Mouse (Mus musculus) layer of hippocampus, postnatal 25 days (tissue): ENCODE results near the gene D17Wsu92e. TPM values are rescaled to one million over a fixed set of nuclear protein-coding genes. Genes with fewer than 3 reads are reported as not detected.

ENCODE experiments used
- DNase-seq, 2 experiments: peaks; one replicate each; pipeline ENCODE4 v3.0.0; 2022; ENCODE audit warnings: mixed read lengths in 2 of 2, low spot score in 1 of 2; ENCODE audit errors: extremely low spot score in 1 of 2
- total RNA-seq, 2 experiments: library from RNA; stranded (reverse); gene quantifications; 2 replicates each; pipeline ENCODE4 v1.2.3; 2021

The D17Wsu92e gene
- total RNA-seq, 2 experiments from 2014 or later: 173 to 183 TPM

DNA sequence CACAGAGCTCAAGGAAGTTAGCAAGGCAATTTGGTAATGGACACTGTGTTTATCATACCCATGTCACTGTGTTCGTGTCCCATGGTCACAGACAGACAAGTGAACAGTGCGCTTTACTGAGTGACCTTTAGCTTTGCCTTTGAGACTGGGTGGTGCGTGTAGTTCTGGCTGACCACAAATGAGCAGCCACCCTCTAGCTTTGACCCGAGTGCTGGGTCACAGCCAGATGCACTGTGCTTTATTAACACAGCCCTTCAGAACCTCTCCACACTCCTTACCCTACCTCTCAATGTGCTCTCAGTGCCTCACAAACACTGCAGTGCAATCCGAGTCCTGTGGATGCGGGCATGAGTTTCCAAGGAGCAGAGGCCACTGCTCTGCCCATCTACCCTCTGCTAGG, 27.3 kb downstream of the D17Wsu92e start:
- DNase-seq: no peak

DNA sequence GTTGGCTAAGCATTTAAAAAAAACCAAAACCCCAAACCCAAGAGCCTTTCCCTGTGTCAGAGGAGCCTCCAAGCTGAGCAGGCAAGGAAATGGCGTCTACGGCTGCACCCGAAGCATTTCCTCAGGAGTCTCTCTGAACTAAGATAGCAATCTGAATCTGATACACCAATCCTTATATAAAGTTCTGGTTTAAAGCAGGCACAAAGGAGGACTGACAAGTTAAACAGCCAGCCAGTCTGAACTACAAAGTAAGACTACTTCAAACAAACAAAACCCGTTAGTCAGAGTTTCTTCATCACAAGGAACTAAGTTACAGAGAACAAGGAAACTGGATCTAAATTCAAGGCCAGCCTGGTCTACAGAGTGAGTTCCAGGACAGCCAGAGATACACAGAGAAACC, 27.9 kb downstream of the D17Wsu92e start:
- DNase-seq: no peak

DNA sequence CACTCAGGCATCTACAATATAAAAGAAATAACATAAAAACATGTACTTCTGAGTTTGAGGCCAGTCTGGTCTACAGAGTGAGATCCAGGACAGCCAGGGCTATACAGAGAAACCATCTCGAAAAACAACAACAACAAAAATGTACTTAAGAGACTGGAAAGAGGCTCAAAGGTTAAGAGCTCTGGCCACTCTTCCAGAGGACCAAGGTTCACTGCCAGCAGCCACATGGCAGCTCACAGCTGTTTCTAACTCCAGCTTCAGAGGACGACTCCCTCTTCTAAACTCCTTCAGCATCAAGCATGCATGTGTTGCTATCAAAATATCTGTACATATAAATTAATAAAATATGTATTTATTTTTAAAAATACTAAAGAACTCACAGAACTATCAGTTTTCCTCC, 28.9 kb downstream of the D17Wsu92e start:
- no peak for DNase-seq

DNA sequence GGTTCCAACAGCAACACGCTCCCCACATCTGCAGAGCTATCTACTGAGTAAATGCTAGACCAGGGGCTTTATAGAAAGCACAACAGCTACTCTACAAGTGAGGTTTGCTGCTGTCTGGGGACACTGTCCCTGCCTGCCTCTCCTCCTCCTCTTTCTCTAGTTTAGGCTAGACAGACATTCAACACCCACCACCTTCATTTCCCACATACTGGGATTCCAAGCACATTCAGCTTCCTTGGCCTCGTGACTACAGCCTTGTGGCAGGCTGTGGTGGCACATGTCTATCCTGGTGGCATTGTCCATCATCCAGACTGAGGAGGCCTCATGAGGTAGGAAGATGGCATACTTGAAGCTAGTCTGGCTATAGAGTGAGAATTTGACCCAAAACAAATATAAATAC, 29.5 kb downstream of the D17Wsu92e start:
- no peak for DNase-seq

DNA sequence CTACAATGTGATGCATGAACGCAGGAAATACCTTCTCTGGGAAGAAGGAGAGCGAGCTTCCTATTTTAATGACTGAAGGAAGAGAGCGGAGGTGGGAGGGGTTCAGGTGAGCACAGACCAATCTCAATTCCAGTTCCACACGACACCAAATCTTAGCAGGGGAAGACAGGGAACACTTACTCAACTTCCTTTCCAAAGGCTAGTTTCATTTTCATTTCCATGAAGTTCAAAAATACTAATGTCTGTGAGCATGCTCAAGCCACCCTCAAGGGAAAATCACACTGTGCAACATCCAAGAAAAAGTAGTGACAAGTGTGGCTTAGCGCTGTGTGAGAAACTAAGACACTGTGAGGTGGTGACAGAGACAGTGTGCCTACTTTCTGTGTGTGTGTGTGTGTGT, 30.4 kb downstream of the D17Wsu92e start:
- no peak for DNase-seq

DNA sequence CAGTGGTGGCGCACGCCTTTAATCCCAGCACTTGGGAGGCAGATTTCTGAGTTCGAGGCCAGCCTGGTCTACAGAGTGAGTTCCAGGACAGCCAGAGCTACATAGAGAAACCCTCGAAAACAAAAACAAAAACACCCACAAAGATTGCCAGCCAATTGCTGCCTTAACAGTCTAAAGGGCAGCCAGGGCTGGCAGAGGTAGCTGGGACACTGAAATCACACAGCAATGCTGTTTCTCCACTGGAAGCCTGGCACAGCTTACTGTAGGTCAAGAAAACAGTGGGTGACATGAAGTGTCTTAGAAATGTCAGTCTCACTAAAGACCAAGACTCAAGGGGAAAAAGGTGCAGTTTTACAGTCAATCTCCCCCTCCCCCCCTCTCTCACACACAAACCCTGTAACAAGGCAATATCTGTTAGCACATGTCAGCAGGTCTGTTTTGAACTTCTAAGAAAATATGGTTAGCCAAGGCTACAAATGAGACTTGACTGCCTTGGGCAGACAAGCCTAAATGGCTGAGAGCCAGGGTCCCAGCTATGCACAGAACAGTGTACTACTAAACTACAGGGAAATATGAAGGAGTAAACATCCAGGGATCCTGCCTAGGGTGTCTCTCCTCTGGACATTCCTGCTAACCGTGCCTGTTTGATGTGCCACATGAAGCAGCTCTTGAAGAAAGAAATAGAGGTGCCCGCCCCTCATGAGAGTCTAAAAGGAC, 31.8 kb downstream of the D17Wsu92e start:
- no peak for DNase-seq

DNA sequence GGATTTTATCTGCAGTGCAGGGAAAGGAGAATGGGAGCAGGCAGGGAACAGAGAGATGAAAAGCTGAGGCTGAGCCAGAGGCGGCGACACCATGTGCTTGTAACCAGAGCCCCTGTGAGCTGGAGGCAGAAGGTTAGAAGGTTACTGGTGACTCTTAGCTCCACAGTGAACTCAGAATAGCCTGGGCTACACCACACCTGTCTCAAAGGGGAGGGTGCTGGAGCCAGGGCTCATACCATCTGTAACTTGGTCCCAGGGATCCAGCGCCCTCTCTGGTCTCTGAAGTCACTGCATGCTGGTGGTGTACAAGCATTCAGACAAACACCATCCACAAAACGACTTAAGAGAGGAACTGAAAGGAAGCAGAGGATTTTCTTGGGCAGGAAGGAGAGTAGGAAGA, 36.9 kb downstream of the D17Wsu92e start:
- DNase-seq: no peak

DNA sequence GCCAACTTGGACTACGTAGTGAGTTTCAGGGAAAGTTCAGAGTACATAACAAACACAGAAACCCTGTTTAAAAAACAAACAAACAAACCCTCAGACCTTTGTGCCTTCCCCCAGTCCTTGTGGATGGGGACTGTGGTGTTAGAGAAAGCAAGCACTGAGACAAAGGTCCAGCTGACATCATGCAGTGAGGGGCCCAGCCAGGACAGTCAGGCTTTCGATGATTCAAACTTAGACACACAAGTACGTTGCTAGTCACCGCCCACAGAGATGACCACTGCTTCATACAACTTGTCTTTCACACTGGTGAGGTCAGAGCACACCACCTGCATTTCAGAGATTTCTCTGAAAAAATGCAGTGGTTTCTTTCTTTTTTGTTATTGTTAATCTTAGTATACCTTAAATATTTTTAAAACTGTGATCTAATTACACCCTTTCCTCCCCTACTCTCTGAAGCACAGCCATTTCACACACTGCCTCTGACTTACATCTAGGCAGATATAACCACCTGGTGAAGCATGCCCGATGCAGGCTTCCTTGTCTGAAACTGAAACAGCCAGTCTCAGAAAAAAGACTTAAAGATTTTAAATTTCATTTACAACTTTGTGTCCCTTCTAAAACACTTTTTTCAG, 39.3 kb downstream of the D17Wsu92e start:
- DNase-seq: no peak

DNA sequence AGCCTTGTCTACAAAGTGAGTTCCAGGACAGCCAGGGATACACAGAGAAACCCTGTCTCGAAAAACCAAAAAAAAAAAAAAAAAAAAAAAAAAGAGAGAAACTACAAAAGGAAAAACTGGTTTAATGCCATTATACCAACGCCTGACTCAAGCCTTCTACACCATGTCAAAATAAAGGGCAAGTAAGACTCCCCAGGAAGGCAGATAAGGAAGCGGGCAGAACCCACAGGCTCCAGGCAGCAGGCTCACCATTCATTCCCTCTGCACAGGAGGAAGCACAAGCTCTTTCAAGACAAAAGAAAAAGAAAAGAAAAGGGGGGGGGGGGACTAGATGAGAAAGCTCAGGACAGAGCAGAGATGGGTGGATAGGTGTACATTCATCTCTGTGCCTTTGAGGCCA, 40.7 kb downstream of the D17Wsu92e start:
- no peak for DNase-seq

DNA sequence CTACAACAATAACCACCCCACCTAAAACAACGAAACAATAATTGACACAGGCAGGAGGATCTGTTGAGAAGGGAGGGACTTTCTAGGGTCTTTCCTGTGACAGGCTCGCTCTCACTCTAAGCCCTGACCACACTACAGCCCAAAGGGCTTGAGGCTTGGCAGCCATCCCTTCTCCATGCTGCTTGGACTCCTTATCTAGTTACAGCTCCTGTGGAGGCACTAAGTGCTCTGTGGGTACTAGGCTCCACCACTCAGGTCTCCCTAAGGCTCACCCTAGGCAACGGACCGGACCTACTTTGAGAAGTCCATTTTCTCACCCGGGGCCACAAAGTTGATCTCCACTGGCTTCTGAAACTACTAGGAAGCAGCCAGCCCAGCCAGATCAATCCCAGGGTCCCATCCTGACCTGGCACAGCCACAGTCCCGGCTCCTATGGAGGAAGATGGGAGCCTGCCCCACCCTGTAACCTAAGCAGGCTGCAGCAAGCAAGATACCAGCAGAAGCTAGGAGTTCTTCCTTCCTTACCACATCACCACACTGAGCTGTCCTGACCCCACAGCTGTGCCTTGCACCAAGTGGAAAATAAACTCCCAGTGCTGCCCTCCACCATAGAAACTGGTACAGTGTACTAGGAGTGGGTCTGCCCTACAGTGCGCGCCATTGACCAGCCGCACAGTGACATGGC, 41.6 kb downstream of the D17Wsu92e start:
- DNase-seq: no peak

DNA sequence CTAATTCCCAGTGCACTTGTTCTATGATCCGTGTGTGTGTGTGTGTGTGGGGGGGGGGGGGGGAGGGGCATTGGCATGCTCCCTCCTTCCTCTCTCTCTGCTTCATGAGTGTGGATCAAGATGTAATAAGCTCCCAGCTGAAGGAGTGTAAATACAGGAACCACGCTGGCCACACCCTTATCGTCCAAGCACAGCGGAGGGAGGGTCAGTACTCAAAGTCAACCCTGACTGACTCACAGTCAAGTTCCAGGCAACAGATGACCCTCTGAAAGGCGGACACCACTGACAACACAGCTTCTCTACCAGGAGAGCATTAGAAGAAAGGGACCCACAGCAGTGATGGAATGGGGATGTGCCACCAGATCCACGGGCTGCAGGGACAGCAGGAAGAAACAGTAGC, 42.6 kb downstream of the D17Wsu92e start:
- DNase-seq: no peak

DNA sequence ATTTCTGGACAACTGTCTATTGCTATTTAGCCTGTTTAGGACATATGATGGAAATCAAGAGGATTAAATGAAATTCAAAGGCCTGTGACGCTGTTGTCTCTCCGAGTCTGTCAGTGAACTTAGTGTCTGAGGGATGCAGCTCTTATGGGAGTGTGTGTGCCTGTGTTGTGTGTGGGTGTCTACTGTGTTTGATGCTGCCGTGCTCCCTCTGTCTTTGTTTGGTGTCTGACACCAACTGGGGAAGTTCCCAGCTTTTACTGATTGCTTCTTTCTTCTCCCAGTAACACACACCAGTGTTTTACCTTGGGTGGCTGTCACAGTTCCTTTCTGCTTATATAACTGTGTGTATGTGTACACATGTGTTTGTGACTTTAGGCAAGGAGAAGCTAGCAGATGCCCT, 46.2 kb downstream of the D17Wsu92e start:
- no peak for DNase-seq

DNA sequence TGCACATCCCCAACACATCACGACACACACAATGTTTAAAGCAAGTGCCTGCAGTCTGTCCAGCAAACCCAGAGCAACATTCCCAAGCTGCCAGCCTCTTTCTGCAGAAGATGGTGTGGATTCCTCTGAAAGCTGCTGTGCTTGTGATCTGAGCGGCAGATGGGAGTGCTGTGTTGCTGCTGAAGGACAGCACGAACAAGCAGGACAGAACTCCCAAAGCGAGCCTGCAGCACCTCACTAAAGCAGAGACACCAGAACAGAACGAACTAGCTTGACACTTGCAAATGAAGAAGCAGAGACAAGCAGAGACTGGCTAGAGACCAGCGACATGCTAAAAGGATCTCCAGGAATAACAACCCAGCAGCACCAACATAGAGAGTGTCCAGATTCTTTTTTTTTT, 48.8 kb downstream of the D17Wsu92e start:
- no peak for DNase-seq

DNA sequence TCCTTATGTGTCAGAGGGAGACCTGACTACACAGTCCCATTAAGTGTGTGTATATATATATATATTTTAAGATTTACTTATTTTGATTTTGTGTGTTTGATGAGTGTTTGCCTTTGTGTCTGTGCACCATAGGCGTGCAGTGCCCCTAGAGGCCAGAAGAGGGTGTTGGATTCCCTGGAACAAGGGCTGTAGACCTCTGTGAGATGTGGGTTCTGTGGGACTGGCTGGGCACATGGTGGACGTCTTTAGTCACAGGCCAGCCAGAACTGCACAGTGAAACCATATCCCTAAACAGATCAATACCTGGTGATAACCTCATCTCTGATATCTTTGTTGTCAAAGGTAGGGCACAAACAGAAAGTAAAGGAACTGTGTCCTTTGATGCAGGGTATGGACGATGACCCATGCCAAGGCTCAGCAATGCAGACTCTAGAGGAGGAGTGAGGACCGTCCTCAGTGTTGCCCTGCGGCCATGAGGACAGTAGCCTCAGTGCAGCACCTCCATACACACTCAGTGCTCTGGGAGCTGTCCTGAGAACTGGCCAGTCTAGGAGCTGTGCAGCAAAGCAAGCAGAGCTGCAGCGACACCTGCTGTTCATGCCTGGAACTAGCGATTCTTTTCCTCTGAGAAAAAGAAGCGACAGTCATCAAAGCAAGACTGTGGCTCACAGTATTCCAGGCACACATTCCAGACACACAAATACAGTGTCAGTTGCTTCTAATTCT, 51.5 kb downstream of the D17Wsu92e start:
- peak; percentile 70 to 90 for DNase-seq

DNA sequence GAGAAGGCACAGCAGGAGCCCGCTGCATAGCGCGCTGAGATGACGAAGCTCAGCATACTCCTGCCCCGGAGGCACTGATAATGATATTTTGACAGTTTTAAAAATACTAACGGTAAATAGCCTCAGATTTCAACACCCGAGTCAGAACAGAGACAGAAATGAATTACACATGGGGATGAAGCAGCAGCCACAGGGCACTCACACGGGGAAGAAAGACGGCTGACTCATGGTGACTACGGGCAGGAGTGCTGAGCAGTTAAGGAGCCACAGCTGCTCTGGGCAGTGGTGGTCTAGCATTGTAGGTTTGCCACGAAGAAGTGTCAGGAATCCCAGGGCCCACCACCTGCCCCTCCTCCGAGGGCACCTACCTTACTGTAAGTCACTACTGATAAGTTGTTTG, 52.9 kb downstream of the D17Wsu92e start:
- no peak for DNase-seq

DNA sequence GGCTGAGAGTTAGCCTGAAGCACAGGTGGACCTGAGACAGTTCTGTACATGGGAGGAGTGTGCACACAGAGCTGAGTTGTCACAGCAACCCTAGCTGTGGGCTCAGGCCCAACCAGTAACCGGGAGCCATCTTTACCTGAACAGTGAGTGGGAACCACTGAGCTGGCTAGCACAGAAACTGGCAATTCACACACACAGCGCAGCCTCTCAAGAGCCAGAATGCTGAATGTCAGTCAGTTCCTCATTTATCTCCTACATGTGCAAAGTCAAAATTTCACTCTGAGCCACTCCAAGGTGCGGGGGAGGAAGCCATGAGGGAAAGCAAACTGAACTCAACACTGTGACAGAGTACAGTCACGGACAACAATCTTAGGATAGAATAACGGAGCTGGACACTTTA, 53.3 kb downstream of the D17Wsu92e start:
- no peak for DNase-seq

DNA sequence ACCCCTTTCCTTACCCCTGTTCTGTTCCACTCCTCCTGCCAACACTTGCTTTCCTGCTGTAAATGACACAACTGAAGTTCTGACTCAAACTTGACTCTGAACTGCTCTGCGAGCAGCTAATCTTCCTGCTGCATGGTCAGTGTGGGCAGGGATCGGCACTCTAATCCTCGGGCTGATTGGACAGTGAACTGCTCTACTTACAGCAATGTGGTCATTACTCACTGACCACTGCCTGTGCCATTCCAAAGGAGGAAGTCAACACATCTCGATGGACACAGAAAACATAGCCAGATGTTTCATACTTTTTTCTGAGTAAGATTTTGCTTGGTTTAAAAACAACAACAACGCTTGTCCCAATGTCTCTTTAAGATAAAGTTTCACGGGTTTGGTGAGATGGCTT, 55.4 kb downstream of the D17Wsu92e start:
- no peak for DNase-seq

DNA sequence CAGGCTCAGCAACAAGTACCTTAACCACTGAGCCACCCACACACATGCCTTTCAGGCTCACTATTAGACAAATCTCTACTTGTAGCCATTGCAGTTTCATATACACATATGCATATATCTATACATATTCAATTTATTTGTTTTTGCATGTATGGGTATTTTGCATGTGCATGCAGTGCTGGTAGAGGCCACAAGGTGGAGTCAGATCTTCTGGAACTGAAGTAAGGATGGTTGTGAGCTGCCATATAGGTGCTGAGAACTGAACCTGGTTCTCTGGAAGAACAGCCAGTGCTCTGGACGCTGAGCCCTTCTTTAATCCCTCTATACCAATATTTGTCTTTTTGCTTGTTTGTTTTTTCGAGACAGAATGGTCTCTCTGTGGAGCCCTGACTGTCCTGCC, 56.0 kb downstream of the D17Wsu92e start:
- no peak for DNase-seq

DNA sequence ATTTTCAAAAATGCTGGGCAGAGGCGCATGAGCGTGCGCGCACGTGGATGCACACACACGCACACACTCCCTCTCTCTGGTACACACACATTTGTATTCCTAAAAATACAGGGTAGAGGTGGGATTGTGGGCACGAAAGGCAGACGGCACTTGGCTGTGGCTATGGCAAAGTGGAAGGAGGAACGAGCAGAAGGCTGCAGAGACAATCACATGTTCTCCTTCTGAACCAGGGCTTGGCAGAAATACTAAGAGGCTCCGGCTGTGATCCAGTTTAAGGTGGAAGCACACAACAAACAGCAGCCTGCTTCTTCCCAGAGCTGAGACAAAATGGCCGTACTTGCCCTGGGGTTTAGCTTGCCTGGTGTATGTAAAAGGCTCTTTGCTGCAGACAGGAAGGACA, 57.6 kb downstream of the D17Wsu92e start:
- no peak for DNase-seq

DNA sequence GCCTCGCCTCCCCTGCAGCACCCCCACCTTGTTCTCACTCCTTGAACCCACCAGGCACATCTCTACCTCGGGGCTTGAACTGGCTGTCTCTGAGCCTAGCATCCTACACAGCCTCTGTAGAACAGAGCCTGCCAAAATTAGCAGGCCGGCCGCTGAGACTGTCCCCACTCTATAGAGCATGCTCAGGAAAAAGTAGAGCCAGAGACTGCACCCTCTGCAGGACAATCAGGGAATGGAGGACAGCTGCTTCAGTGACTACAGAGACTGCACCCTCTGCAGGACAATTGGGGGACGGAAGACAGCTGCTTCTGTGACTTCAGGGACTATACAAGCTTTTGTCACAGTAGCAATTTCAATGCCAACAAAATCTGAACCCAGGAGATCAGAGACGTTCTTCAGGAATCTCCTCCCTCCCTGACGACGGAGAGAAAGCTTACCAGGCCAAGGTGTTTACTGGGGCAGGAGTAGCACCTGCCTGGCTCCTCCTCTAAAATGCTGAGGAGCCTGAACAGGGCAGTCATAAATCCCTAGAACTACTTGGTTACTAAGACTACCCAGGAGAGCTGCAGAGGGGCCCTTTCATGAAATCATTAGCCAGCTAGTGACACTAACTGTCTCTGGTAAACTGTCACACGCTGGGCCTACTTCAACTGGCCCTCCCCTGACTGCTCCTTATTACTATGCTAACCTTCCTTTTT, 58.7 kb downstream of the D17Wsu92e start:
- peak; percentile 55 to 76 for DNase-seq

DNA sequence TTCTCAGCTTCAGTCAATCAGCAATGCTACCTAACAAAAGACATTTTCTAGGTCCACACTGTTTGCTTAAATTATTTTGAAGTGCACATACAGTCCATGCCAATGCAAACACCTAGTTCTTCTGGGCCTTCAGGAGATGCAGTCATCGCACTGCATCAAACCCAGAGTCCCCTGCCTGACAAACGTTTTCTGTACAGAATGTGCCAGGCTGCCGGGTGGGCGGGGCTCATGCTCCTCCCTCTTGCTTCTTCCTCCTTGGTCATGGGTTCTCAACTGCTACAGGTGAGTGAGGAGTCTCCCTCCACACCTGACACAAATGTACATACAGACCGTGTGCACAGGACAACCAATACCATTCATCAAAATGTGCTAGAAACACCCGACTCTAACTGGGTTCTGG, 60.3 kb downstream of the D17Wsu92e start:
- no peak for DNase-seq
